Mouse (Mus musculus): ENCODE measurements around the gene Flii. TPM values are rescaled to one million over a fixed set of nuclear protein-coding genes. Genes with fewer than 3 reads are reported as not detected.

The Flii gene
- polyA plus RNA-seq, 1 experiment from 2014 or later = 23.4 TPM

DNA sequence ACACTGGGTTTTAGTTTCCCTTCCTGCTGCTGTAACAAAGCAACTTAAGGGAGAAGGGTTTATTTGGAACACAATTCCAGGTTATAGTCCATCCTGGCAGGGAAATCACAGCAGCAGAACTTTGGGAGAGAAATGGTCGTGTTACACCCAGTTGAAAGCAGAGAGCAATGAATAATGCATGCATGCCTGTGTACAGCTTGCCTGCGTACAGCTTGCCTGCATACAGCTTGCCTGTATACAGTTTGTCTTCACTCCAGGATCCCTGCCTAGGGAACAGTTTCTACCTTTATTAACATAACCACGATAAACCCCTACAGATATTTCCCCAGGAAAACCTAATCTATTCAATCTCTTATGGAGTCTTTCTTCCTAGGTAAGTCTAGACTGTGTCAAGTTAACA lies 43.7 kb upstream of the Flii start:
- Histone ChIP-seq H3K9ac (replicated peaks) (no peak overlapping the region), H3K4me2 (ENCODE audit: low read depth, low read length) (no peak overlapping the region), H3K4me3 (ENCODE audit: low read depth, low read length) (no peak overlapping the region), H3K36me3 (replicated peaks; ENCODE audit: insufficient read depth, low read length) (no peaks in the 10 kb centered on the region), H3K27me3 (ENCODE audit: insufficient read depth, low read length) (no peaks in the 10 kb centered on the region), H3K27ac (ENCODE audit: low read depth) (no peak overlapping the region), H3K4me1 (ENCODE audit: insufficient read depth) (peaks cover 15% of the 10 kb centered on the region), H3K9me3 (ENCODE audit: low read length) (no peaks in the 10 kb centered on the region)
- ATAC-seq (no peak), DNase-seq (no peak)
- WGBS (ENCODE audit: insufficient replicate concordance) = 79% methylated on average over 3 of the region's 3 CpGs
- TF ChIP-seq CTCF (IDR thresholded peaks at IDR 0.05; ENCODE audit: low read depth) (no peak), EP300 (IDR thresholded peaks at IDR 0.05; ENCODE audit: low read depth) (no peak)

DNA sequence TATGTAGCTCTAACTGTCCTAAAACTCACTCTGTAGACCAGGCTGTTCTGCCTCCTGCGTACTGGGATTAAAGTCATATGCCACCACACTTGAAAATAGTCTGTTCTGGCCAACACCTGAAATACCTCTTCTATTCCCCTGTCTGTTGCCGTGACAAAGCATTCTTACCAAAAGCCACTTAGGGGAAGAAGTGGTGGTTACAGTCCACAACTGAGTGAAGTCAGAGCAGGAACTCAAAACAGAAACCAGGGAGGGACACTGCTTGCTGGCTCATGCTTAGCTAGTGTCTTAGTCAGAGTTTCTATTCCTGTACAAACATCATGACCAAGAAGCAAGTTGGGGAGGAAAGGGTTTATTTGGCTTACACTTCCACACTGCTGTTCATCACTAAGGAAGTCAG lies 42.3 kb upstream of the Flii start:
- H3K27me3 ChIP-seq (ENCODE audit: insufficient read depth, low read length) = no peaks in the 10 kb centered on the region
- ATAC-seq = no peak
- H3K9ac ChIP-seq (replicated peaks) = no peak overlapping the region
- WGBS (ENCODE audit: insufficient replicate concordance) = 59% methylated on average over 2 of the region's 2 CpGs
- H3K4me2 ChIP-seq (ENCODE audit: low read depth, low read length) = no peak overlapping the region
- H3K9me3 ChIP-seq (ENCODE audit: low read length) = no peaks in the 10 kb centered on the region
- no peaks in the 10 kb centered on the region for H3K36me3 ChIP-seq (replicated peaks; ENCODE audit: insufficient read depth, low read length)
- DNase-seq = no peak
- peaks cover 2% of the 10 kb centered on the region; the same call in 1 of the 2 replicates for H3K4me1 ChIP-seq (ENCODE audit: insufficient read depth)
- H3K4me3 ChIP-seq (ENCODE audit: low read depth, low read length) = no peak overlapping the region
- no peak overlapping the region; the same call in 1 of the 2 replicates for H3K27ac ChIP-seq (ENCODE audit: low read depth)
- TF ChIP-seq CTCF (IDR thresholded peaks at IDR 0.05; ENCODE audit: low read depth) = no peak
- TF ChIP-seq EP300 (IDR thresholded peaks at IDR 0.05; ENCODE audit: low read depth) = no peak

DNA sequence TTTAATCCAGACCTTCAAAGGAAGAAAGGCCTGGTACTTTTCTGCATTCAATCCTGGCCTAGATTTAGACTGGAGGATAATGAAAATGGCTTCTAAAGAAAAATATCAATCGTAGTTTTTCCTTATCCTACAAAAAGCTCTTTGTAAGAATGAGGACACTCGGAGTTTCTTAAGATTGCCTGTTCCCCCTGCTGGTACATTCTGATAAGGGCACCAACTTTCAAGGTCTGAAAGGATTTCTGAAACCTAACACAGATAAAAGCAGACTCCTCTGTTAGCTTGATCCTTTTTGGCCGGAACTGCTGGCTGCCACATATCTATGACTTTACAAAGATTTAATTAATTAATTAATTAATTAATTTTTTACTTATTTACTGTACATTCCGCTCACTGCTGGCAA lies 39.9 kb upstream of the Flii start:
- no peak for ATAC-seq
- WGBS (ENCODE audit: insufficient replicate concordance) = 54% methylated on average over 4 of the region's 4 CpGs
- TF ChIP-seq EP300 (IDR thresholded peaks at IDR 0.05; ENCODE audit: low read depth) = no peak
- peak; percentile 29; the same call in 1 of the 2 replicates for TF ChIP-seq CTCF (IDR thresholded peaks at IDR 0.05; ENCODE audit: low read depth)

DNA sequence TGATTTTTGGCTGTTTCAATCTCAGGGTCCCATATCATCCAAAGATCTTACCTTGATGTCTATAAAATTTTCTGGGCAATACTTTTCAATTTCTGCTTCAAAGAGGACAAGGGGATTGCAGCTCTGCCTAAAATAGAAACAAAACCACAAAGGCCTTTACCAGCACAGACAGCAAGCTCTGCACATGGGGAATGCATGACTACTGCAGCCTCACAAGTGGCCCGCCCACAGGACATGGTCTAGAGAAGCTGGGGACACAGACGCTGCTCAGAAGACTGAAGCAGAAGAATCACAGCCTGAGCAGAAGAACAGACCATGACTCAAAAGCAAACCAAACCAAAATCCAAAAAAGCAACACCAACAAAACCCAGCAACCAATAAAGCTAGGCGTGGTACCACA lies 34.6 kb upstream of the Flii start:
- no peak overlapping the region for H3K4me3 ChIP-seq (ENCODE audit: low read depth, low read length)
- 78% methylated on average over 3 of the region's 3 CpGs for WGBS (ENCODE audit: insufficient replicate concordance)
- H3K27me3 ChIP-seq (ENCODE audit: insufficient read depth, low read length) = no peaks in the 10 kb centered on the region
- no peaks in the 10 kb centered on the region for H3K4me1 ChIP-seq (ENCODE audit: insufficient read depth)
- TF ChIP-seq CTCF (IDR thresholded peaks at IDR 0.05; ENCODE audit: low read depth) (no peak), EP300 (IDR thresholded peaks at IDR 0.05; ENCODE audit: low read depth) (no peak)
- no peak overlapping the region for H3K27ac ChIP-seq (ENCODE audit: low read depth)
- no peaks in the 10 kb centered on the region for H3K9me3 ChIP-seq (ENCODE audit: low read length)
- DNase-seq (no peak), ATAC-seq (no peak)
- no peak overlapping the region for H3K4me2 ChIP-seq (ENCODE audit: low read depth, low read length)
- H3K36me3 ChIP-seq (replicated peaks; ENCODE audit: insufficient read depth, low read length) = peaks cover 32% of the 10 kb centered on the region
- no peak overlapping the region for H3K9ac ChIP-seq (replicated peaks)

More for the DNA sequence above, 39.9 kb upstream of the Flii start:
- 0 out of 2 replicates have a peak, but pooled peaks cover 5% of the 10 kb centered on the region for H3K36me3 ChIP-seq (replicated peaks; ENCODE audit: insufficient read depth, low read length)
- no peaks in the 10 kb centered on the region for H3K9me3 ChIP-seq (ENCODE audit: low read length)
- no peak for DNase-seq
- no peak overlapping the region for H3K27ac ChIP-seq (ENCODE audit: low read depth)
- H3K4me3 ChIP-seq (ENCODE audit: low read depth, low read length) = no peak overlapping the region
- H3K27me3 ChIP-seq (ENCODE audit: insufficient read depth, low read length) = no peaks in the 10 kb centered on the region
- H3K4me1 ChIP-seq (ENCODE audit: insufficient read depth) = no peaks in the 10 kb centered on the region
- H3K9ac ChIP-seq (replicated peaks) = no peak overlapping the region
- no peak overlapping the region for H3K4me2 ChIP-seq (ENCODE audit: low read depth, low read length)

DNA sequence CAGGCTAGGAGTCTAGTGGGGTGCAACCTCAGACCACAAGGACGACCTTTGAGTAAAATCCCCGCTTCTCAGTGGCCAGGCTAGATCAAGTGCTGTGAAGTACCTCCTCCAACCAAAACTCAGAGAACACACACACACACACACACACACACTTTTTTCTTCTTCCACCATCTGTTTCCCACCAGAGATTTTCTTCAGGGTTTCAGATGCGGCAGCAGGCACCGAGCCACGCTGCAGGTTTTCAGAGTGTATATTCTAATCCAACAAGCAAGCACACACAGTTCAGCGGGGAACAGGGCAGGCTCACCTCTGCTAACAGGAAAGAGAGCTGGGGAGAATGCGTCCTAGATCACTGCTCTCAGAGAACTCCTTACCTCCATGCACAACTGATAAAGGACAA lies 28.5 kb upstream of the Flii start:
- Histone ChIP-seq H3K4me3 (ENCODE audit: low read depth, low read length) (no peak overlapping the region), H3K36me3 (replicated peaks; ENCODE audit: insufficient read depth, low read length) (peaks cover 45% of the 10 kb centered on the region), H3K4me2 (ENCODE audit: low read depth, low read length) (no peak overlapping the region), H3K27ac (ENCODE audit: low read depth) (no peak overlapping the region), H3K4me1 (ENCODE audit: insufficient read depth) (no peaks in the 10 kb centered on the region), H3K9me3 (ENCODE audit: low read length) (no peaks in the 10 kb centered on the region), H3K9ac (replicated peaks) (no peak overlapping the region), H3K27me3 (ENCODE audit: insufficient read depth, low read length) (no peaks in the 10 kb centered on the region)
- no peak for ATAC-seq
- no peak for DNase-seq
- no peak for TF ChIP-seq EP300 (IDR thresholded peaks at IDR 0.05; ENCODE audit: low read depth)
- TF ChIP-seq CTCF (IDR thresholded peaks at IDR 0.05; ENCODE audit: low read depth) = no peak
- WGBS (ENCODE audit: insufficient replicate concordance) = 88% methylated on average over 7 of the region's 7 CpGs

DNA sequence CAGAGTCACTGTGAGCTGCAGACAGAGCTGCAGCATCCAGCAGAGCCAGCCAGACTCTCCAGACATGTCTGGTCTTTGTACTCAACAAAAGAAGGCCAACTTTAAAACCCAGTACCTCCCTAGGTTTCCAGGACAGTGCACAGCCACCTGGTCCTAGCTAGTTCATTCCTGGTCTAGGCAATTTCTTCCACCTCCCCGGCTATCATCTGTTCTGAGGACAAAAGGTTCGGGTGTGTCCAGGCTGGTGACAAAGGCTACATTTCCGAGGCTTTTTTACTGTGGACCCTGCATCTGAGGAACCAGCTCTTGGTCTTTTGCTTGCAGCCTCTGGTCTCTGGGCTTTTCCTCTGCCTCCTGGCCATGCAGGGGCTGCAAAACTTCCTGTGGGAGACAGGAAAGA lies 13.3 kb upstream of the Flii start:
- peaks cover 37% of the 10 kb centered on the region for H3K36me3 ChIP-seq (replicated peaks; ENCODE audit: insufficient read depth, low read length)
- H3K4me1 ChIP-seq (ENCODE audit: insufficient read depth) = 0 out of 2 replicates have a peak, but pooled peaks cover 3% of the 10 kb centered on the region
- no peaks in the 10 kb centered on the region for H3K27me3 ChIP-seq (ENCODE audit: insufficient read depth, low read length)
- no peak overlapping the region for H3K9ac ChIP-seq (replicated peaks)
- no peak overlapping the region for H3K27ac ChIP-seq (ENCODE audit: low read depth)
- DNase-seq (no peak), ATAC-seq (no peak)
- no peak overlapping the region for H3K4me2 ChIP-seq (ENCODE audit: low read depth, low read length)
- no peaks in the 10 kb centered on the region for H3K9me3 ChIP-seq (ENCODE audit: low read length)
- TF ChIP-seq EP300 (IDR thresholded peaks at IDR 0.05; ENCODE audit: low read depth) = no peak
- TF ChIP-seq CTCF (IDR thresholded peaks at IDR 0.05; ENCODE audit: low read depth) = no peak
- WGBS (ENCODE audit: insufficient replicate concordance) = 94% methylated on average over 3 of the region's 3 CpGs
- H3K4me3 ChIP-seq (ENCODE audit: low read depth, low read length) = no peak overlapping the region

DNA sequence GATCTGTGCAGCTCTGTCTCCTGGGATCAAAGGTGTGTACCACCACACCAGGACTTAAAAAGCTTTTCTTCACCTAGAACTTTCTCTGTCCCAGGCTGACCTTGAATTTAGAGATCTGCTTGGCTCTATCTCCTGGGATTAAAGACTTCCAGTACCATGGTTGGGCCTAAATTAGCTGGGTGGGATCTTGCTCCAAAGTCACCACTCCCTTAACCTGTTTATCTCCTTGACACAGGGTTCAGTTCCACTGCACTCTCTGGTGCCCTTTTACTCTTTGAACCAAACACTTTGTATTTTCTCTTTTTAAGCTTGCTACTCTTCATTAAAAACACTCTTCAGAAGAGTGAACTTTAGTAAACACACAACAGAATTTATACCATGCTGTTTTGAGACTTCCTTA lies 10.4 kb upstream of the Flii start:
- peaks cover 18% of the 10 kb centered on the region for H3K36me3 ChIP-seq (replicated peaks; ENCODE audit: insufficient read depth, low read length)
- H3K4me2 ChIP-seq (ENCODE audit: low read depth, low read length) = no peak overlapping the region
- no peak overlapping the region for H3K27ac ChIP-seq (ENCODE audit: low read depth)
- DNase-seq = no peak
- no peak overlapping the region for H3K4me3 ChIP-seq (ENCODE audit: low read depth, low read length)
- no peak for ATAC-seq
- H3K27me3 ChIP-seq (ENCODE audit: insufficient read depth, low read length) = no peaks in the 10 kb centered on the region
- no peak for TF ChIP-seq EP300 (IDR thresholded peaks at IDR 0.05; ENCODE audit: low read depth)
- H3K4me1 ChIP-seq (ENCODE audit: insufficient read depth) = no peaks in the 10 kb centered on the region
- H3K9me3 ChIP-seq (ENCODE audit: low read length) = no peaks in the 10 kb centered on the region
- H3K9ac ChIP-seq (replicated peaks) = no peak overlapping the region; the same call in 1 of the 2 replicates

Data from liver, postnatal 0 days (tissue).